26 mouse cellular contexts compared by ENCODE assay signal in genomic region chr2:154717081-154717480, GRCm38 (mm10). TPM values are rescaled to one million over a fixed set of nuclear protein-coding genes. Genes with fewer than 3 reads are reported as not detected.
DNase-seq lines count a peak whose midpoint lies in the region; ATAC-seq and TF ChIP-seq lines count a peak whose summit lies in the region.
"Had no signal": no experiment of that assay in that cellular context is flagged by ENCODE, and none has a peak within 500 bp of the region (broad histone marks: within the 10 kb centered on the region; RNA-seq: fewer than 3 reads in every experiment).

No protein-coding gene starts in this region.

- TF ChIP-seq CTCF in brain, embryonic 14.5 days (IDR thresholded peaks at IDR 0.05; ENCODE audit: borderline replicate concordance, extremely low read depth, insufficient read depth, insufficient read length): no peak

- no peak overlapping the region for H3K4me3 ChIP-seq in forebrain, embryonic 13.5 days
- H3K4me3 ChIP-seq: embryonic facial prominence, embryonic 13.5 days; forebrain, embryonic 12.5 days; hindbrain, embryonic 12.5 days; liver, embryonic 12.5 days had no signal

- H3K9me3 ChIP-seq in forebrain, embryonic 13.5 days (replicated peaks): no peaks in the 10 kb centered on the region
- H3K9me3 ChIP-seq: embryonic facial prominence, embryonic 13.5 days; forebrain, embryonic 12.5 days; hindbrain, embryonic 12.5 days; liver, embryonic 12.5 days had no signal

- no peak for ATAC-seq in forebrain, embryonic 13.5 days
- ATAC-seq: activated CD4-positive, CD25-positive, alpha-beta regulatory T cell, adult 4 months; intestine, postnatal 0 days; liver, embryonic 12.5 days had no signal

- H3K4me1 ChIP-seq in forebrain, embryonic 13.5 days: peaks cover 7% of the 10 kb centered on the region; the same call in 1 of the 2 replicates
- H3K4me1 ChIP-seq: forebrain, embryonic 12.5 days had no signal

- H3K36me3 ChIP-seq in forebrain, embryonic 13.5 days (ENCODE audit: poor library complexity, severe bottlenecking): no peaks in the 10 kb centered on the region
- H3K36me3 ChIP-seq: embryonic facial prominence, embryonic 13.5 days; forebrain, embryonic 12.5 days; hindbrain, embryonic 12.5 days; liver, embryonic 12.5 days had no signal

- H3K4me2 ChIP-seq in forebrain, embryonic 13.5 days: no peak overlapping the region
- H3K4me2 ChIP-seq: embryonic facial prominence, embryonic 13.5 days; forebrain, embryonic 12.5 days; hindbrain, embryonic 12.5 days; liver, embryonic 12.5 days had no signal

- H3K9ac ChIP-seq in forebrain, embryonic 13.5 days: no peak overlapping the region
- H3K9ac ChIP-seq: embryonic facial prominence, embryonic 13.5 days; forebrain, embryonic 12.5 days; hindbrain, embryonic 12.5 days; liver, embryonic 12.5 days had no signal

- intact Hi-C loops in left cerebral cortex, postnatal 36 days (cut with DNase I): no loop called here

- H3K27me3 ChIP-seq in forebrain, embryonic 13.5 days: no peaks in the 10 kb centered on the region
- H3K27me3 ChIP-seq: embryonic facial prominence, embryonic 13.5 days; forebrain, embryonic 12.5 days; hindbrain, embryonic 12.5 days had no signal

- no peak overlapping the region for H3K27ac ChIP-seq in forebrain, embryonic 13.5 days
- H3K27ac ChIP-seq: embryonic facial prominence, embryonic 13.5 days; forebrain, embryonic 12.5 days; hindbrain, embryonic 12.5 days; liver, embryonic 12.5 days; macrophage had no signal

- TF ChIP-seq POLR2A in brain, embryonic 14.5 days (IDR thresholded peaks at IDR 0.05; ENCODE audit: borderline replicate concordance, extremely low read depth, insufficient read depth, insufficient read length, poor library complexity, severe bottlenecking): no peak

- DNase-seq in adrenal gland, adult 2 months: peak; percentile 34
- no peak for DNase-seq in adrenal gland, postnatal 14 days
- DNase-seq in brain, embryonic 14.5 days (ENCODE audit: low read depth): peak; percentile 24
- peak; percentile 85 to 90 for DNase-seq in cerebellum, postnatal 10 days
- DNase-seq in lung, postnatal 10 days: peak; percentile 63
- DNase-seq in thymus, postnatal 36 days: no peak
- DNase-seq in left cerebral cortex, postnatal 36 days (ENCODE audit: low spot score in 2 of 2): no peak
- DNase-seq: kidney, postnatal 14 days; layer of hippocampus, adult 9-11 months; midbrain, embryonic 14.5 days; right cerebral cortex, postnatal 25 days; thymus, adult 18-20 months had no signal

RNA-seq across cellular contexts. Expression of gene Gm14214, which starts 52.7 kb away (rescaled TPM):
- not detected for total RNA-seq in adrenal gland, adult 2 months (2021)
- polyA plus RNA-seq in adrenal gland, adult 2 months (2012; rRNA removed): not detected in 2 replicates
- total RNA-seq in adrenal gland, postnatal 14 days (2021): not detected in 2 replicates
- not detected in 2 replicates for polyA plus RNA-seq in brain, embryonic 14.5 days (2012; rRNA removed)
- polyA plus RNA-seq in forebrain, embryonic 13.5 days (2015; fragmentation: Nextera tagmentation; extraction: Ambion mirVana): not detected in 2 replicates
- total RNA-seq in left cerebral cortex, postnatal 36 days (2021): not detected
- total RNA-seq: adrenal gland, postnatal 4 days; common myeloid progenitor, adult 5-6 weeks; left cerebral cortex, postnatal 10 days had no signal
- polyA plus RNA-seq: embryonic facial prominence, embryonic 13.5 days; forebrain, embryonic 12.5 days; gonadal fat pad, adult 2 months; heart, embryonic 14.5 days; hindbrain, embryonic 12.5 days; intestine, postnatal 0 days; liver, embryonic 12.5 days; macrophage; midbrain, embryonic 14.5 days; neural tube, embryonic 11.5 days had no signal

Comparison
In these comparisons a context has a peak if more than half of its experiments do, and no peak if none do; other contexts are left out.
1. DNase-seq: peak in adrenal gland, adult 2 months (single experiment), brain, embryonic 14.5 days (single experiment), cerebellum, postnatal 10 days (2 of 2) and lung, postnatal 10 days (single experiment); none in adrenal gland, postnatal 14 days (single experiment), thymus, postnatal 36 days (0 of 2) and left cerebral cortex, postnatal 36 days (0 of 2).